ENCODE assay signal across 15 mouse cellular contexts in the genomic region with DNA sequence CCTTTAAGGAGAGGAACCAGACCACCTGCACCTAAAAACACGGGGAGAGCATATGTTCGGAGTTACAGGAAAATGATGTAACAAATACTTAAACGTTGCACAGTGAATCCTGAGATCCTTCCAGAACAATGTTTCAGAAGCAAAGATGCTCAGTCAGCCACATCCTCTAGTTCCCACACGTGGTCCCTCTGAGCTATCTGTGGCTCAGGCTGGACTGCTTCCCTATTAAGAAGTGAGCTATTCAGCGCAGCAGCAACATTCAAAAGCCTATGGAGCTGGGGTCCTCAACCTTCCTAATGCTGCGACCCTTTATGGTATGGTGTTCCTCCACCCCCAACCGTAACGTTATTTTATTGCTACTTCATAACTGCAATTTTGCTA.
"Had no signal": no experiment of that assay in that cellular context is flagged by ENCODE, and none has a peak within 500 bp of the region (broad histone marks: within the 10 kb centered on the region; RNA-seq: fewer than 3 reads in every experiment).

No protein-coding gene starts in this region.

- H3K9ac ChIP-seq: limb, embryonic 13.5 days; liver, embryonic 12.5 days; liver, embryonic 15.5 days; lung, embryonic 15.5 days; midbrain, embryonic 13.5 days had no signal

- H3K9me3 ChIP-seq: limb, embryonic 10.5 days; limb, embryonic 13.5 days; liver, embryonic 12.5 days; liver, embryonic 15.5 days; lung, embryonic 15.5 days; midbrain, embryonic 13.5 days had no signal

- H3K4me3 ChIP-seq: limb, embryonic 10.5 days; limb, embryonic 13.5 days; liver, embryonic 12.5 days; liver, embryonic 15.5 days; lung, embryonic 15.5 days; midbrain, embryonic 13.5 days had no signal

- H3K27ac ChIP-seq: limb, embryonic 10.5 days; limb, embryonic 13.5 days; liver, embryonic 12.5 days; liver, embryonic 15.5 days; lung, embryonic 15.5 days; midbrain, embryonic 13.5 days had no signal

- H3K4me2 ChIP-seq: limb, embryonic 13.5 days; liver, embryonic 12.5 days; liver, embryonic 15.5 days; lung, embryonic 15.5 days; midbrain, embryonic 13.5 days had no signal

- DNase-seq: kidney, adult 18-20 months; kidney, postnatal 4 days; layer of hippocampus, postnatal 36 days; liver; lung, adult 18-20 months; lung, postnatal 10 days; lung, postnatal 36 days; thymus, adult 18-20 months; thymus, postnatal 4 days had no signal

- H3K4me1 ChIP-seq: liver, embryonic 15.5 days had no signal

- H3K36me3 ChIP-seq: limb, embryonic 10.5 days; limb, embryonic 13.5 days; liver, embryonic 12.5 days; liver, embryonic 15.5 days; lung, embryonic 15.5 days; midbrain, embryonic 13.5 days had no signal
